Comparison of ENCODE assay signal across 8 mouse cellular contexts in genomic region chr16:49164349-49165137, GRCm38 (mm10).
DNase-seq lines count a peak whose midpoint lies in the region; ATAC-seq and TF ChIP-seq lines count a peak whose summit lies in the region.

No protein-coding gene starts in this region.

- intact Hi-C loops in gastrocnemius, postnatal 14 days (cut with DNase I; ENCODE audit: low total_unique reads) = no loop called here

- H3K4me2 ChIP-seq in liver, embryonic 13.5 days = no peak overlapping the region
- H3K4me2 ChIP-seq in neural tube, embryonic 13.5 days = no peak overlapping the region

- ATAC-seq in common myeloid progenitor, adult 5-6 weeks (replicated peaks; ENCODE audit: low read depth, poor library complexity, severe bottlenecking) = peak; percentile 72
- ATAC-seq in liver, embryonic 13.5 days (ENCODE audit: low read depth) = no peak
- ATAC-seq in neural tube, embryonic 13.5 days (ENCODE audit: low read depth) = peak; percentile 78

- H3K9ac ChIP-seq in liver, embryonic 13.5 days = no peak overlapping the region
- H3K9ac ChIP-seq in neural tube, embryonic 13.5 days = no peak overlapping the region

- no peak overlapping the region for H3K27ac ChIP-seq in liver, embryonic 13.5 days
- no peak overlapping the region for H3K27ac ChIP-seq in neural tube, embryonic 13.5 days (replicated peaks)

- H3K4me1 ChIP-seq in E14TG2a.4 (replicated peaks; ENCODE audit: low read depth, low read length) = no peaks in the 10 kb centered on the region
- H3K4me1 ChIP-seq in liver, embryonic 13.5 days (replicated peaks) = no peaks in the 10 kb centered on the region
- no peaks in the 10 kb centered on the region for H3K4me1 ChIP-seq in neural tube, embryonic 13.5 days (replicated peaks)

- DNase-seq in ZHBTc4 (ENCODE audit: low read depth, low spot score) = peak; percentile 55
- peak; percentile 39 for DNase-seq in gastrocnemius, postnatal 14 days
- DNase-seq in kidney, postnatal 14 days = peak; percentile 63
- peak; percentile 5 for DNase-seq in liver, embryonic 13.5 days
- peak; percentile 30 to 31 for DNase-seq in urinary bladder, postnatal 36 days (ENCODE audit: low spot score in 2 of 2)

- no peaks in the 10 kb centered on the region for H3K27me3 ChIP-seq in E14TG2a.4 (ENCODE audit: insufficient read depth, low read length)
- no peaks in the 10 kb centered on the region for H3K27me3 ChIP-seq in liver, embryonic 13.5 days
- H3K27me3 ChIP-seq in neural tube, embryonic 13.5 days = no peaks in the 10 kb centered on the region

- peak; percentile 86 for TF ChIP-seq CTCF in E14TG2a.4 (conservative IDR thresholded peaks at IDR 0.05; ENCODE audit: low read length)

- WGBS in liver, embryonic 13.5 days (ENCODE audit: insufficient replicate concordance) = 30% methylated on average over 7 of the region's 7 CpGs
- WGBS in neural tube, embryonic 13.5 days = 41% methylated on average over 7 of the region's 7 CpGs

- no peak overlapping the region for H3K4me3 ChIP-seq in E14TG2a.4 (replicated peaks; ENCODE audit: low read length)
- H3K4me3 ChIP-seq in liver, embryonic 13.5 days (replicated peaks) = no peak overlapping the region
- no peak overlapping the region for H3K4me3 ChIP-seq in neural tube, embryonic 13.5 days

- no peaks in the 10 kb centered on the region for H3K9me3 ChIP-seq in E14TG2a.4 (ENCODE audit: low read length)
- H3K9me3 ChIP-seq in liver, embryonic 13.5 days (replicated peaks) = no peaks in the 10 kb centered on the region
- H3K9me3 ChIP-seq in neural tube, embryonic 13.5 days = no peaks in the 10 kb centered on the region

- H3K36me3 ChIP-seq in E14TG2a.4 (ENCODE audit: insufficient read depth, low read length) = no peaks in the 10 kb centered on the region
- no peaks in the 10 kb centered on the region for H3K36me3 ChIP-seq in liver, embryonic 13.5 days
- H3K36me3 ChIP-seq in neural tube, embryonic 13.5 days = no peaks in the 10 kb centered on the region

Comparison
In these comparisons a context has a peak if more than half of its experiments do, and no peak if none do; other contexts are left out.
1. DNase-seq: peak in every context shown above with its lines; median percentile 63 in kidney, postnatal 14 days; 55 in ZHBTc4; 39 in gastrocnemius, postnatal 14 days; 30 in urinary bladder, postnatal 36 days; 5 in liver, embryonic 13.5 days.